Mouse (Mus musculus): ENCODE data around the gene Atp6v0d1.

GRCm38 (mm10) chr8:105562863-105563262 lies 3.0 kb downstream of the Atp6v0d1 start:
- TF ChIP-seq CHD2 (IDR thresholded peaks at IDR 0.05; ENCODE audit: low read length) (no peak), BHLHE40 (IDR thresholded peaks at IDR 0.05; ENCODE audit: borderline replicate concordance, low read depth, low read length) (no peak), POLR2A (IDR thresholded peaks at IDR 0.05; ENCODE audit: control insufficient read depth in 1 of 2, insufficient read depth in 1 of 2, low read depth in 1 of 2, low read length in 2 of 2, poor library complexity in 1 of 2) (no peak), TAL1 (IDR thresholded peaks at IDR 0.05; ENCODE audit: low read length) (no peak), GATA1 (IDR thresholded peaks at IDR 0.05; ENCODE audit: low read depth, low read length) (no peak), E2F4 (IDR thresholded peaks at IDR 0.05; ENCODE audit: borderline replicate concordance, low read depth, low read length) (no peak)

Data from MEL (cell line).